Comparison of ENCODE assay signal across 8 mouse cellular contexts in the genomic region with DNA sequence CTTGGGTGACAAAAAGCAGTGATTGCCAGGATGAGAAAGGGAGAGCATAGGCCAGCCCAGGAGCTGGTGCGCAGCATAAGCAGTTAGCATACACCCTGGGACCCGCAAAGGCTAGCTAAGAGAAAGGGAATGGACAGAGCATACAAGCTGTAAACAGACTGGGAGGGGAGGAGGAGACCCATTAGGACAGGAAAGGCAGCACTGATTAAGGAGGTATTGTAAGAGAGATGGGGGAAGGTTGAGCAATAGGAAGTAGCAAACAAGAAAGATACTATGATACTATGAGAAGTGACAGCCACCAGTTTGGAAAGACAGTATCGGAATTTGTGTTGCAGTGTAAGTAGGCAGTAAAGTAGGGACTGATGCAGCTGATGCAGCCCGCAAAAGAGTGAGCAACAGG. TPM values are rescaled to one million over a fixed set of nuclear protein-coding genes. Genes with fewer than 3 reads are reported as not detected.
DNase-seq lines count a peak whose midpoint lies in the region; ATAC-seq and TF ChIP-seq lines count a peak whose summit lies in the region.

No protein-coding gene starts in this region.

- no peaks in the 10 kb centered on the region for H3K27me3 ChIP-seq in liver, adult 2 months (ENCODE audit: control insufficient read depth, insufficient read depth, low read length)
- H3K27me3 ChIP-seq in embryonic facial prominence, embryonic 13.5 days, result no peaks in the 10 kb centered on the region
- no peaks in the 10 kb centered on the region for H3K27me3 ChIP-seq in intestine, embryonic 16.5 days (replicated peaks; ENCODE audit: control insufficient read depth, insufficient read depth, low read length)
- H3K27me3 ChIP-seq in neural tube, embryonic 14.5 days (ENCODE audit: control insufficient read depth, insufficient read depth, low read length), result no peaks in the 10 kb centered on the region

- H3K36me3 ChIP-seq in liver, adult 2 months (ENCODE audit: control insufficient read depth, insufficient read depth, low read length), result no peaks in the 10 kb centered on the region
- H3K36me3 ChIP-seq in embryonic facial prominence, embryonic 13.5 days, result peaks cover 5% of the 10 kb centered on the region
- no peaks in the 10 kb centered on the region for H3K36me3 ChIP-seq in intestine, embryonic 16.5 days (ENCODE audit: control insufficient read depth, insufficient read depth, low read length)
- H3K36me3 ChIP-seq in neural tube, embryonic 14.5 days (ENCODE audit: control insufficient read depth, insufficient read depth, low read length), result no peaks in the 10 kb centered on the region

- TF ChIP-seq CTCF in liver, adult 2 months (IDR thresholded peaks at IDR 0.05; ENCODE audit: low read depth, low read length), result no peak

- H3K4me2 ChIP-seq in embryonic facial prominence, embryonic 13.5 days, result peak overlapping the region; percentile 95
- peak overlapping the region; percentile 93 for H3K4me2 ChIP-seq in intestine, embryonic 16.5 days (ENCODE audit: low read depth, low read length)
- peak overlapping the region; percentile 92 for H3K4me2 ChIP-seq in neural tube, embryonic 14.5 days (ENCODE audit: low read depth, low read length)

- 40% methylated on average over 4 of the region's 4 CpGs for WGBS in liver, adult 2 months
- WGBS in embryonic facial prominence, embryonic 13.5 days, result 44% methylated on average over 4 of the region's 4 CpGs
- 20% methylated on average over 4 of the region's 4 CpGs for WGBS in intestine, embryonic 16.5 days
- 29% methylated on average over 4 of the region's 4 CpGs for WGBS in neural tube, embryonic 14.5 days

- H3K79me2 ChIP-seq in liver, adult 2 months (ENCODE audit: control insufficient read depth, insufficient read depth, low read length), result peaks cover 48% of the 10 kb centered on the region

- no peak for DNase-seq in liver, adult 2 months (ENCODE audit: extremely low read depth, low read depth, low spot score)
- no peak for DNase-seq in liver
- no peak for DNase-seq in urinary bladder, postnatal 10 days (ENCODE audit: low spot score)
- DNase-seq in ovary, postnatal 14 days (ENCODE audit: low spot score), result no peak
- DNase-seq in thymus, adult 18-20 months, result no peak

- ATAC-seq in embryonic facial prominence, embryonic 13.5 days (ENCODE audit: insufficient number of reproducible peaks, insufficient read depth, low FRiP score, low TSS enrichment, low read depth), result no peak
- no peak for ATAC-seq in intestine, embryonic 16.5 days
- no peak for ATAC-seq in neural tube, embryonic 14.5 days (ENCODE audit: low read depth)

- H3K4me3 ChIP-seq in liver, adult 2 months (ENCODE audit: insufficient read depth, low read depth, low read length), result peak overlapping the region; percentile 82
- peak overlapping the region; percentile 78 for H3K4me3 ChIP-seq in embryonic facial prominence, embryonic 13.5 days
- H3K4me3 ChIP-seq in intestine, embryonic 16.5 days (ENCODE audit: low read length), result peak overlapping the region; percentile 74
- peak overlapping the region; percentile 65 for H3K4me3 ChIP-seq in neural tube, embryonic 14.5 days (ENCODE audit: low read depth, low read length)

- H3K27ac ChIP-seq in liver, adult 2 months (replicated peaks; ENCODE audit: insufficient read depth, low read depth, low read length), result no peak overlapping the region
- H3K27ac ChIP-seq in embryonic facial prominence, embryonic 13.5 days, result 0 out of 2 replicates have a peak overlapping the region, but pooled peaks have one; percentile 88
- H3K27ac ChIP-seq in intestine, embryonic 16.5 days (ENCODE audit: low read length), result peak overlapping the region; percentile 86
- no peak overlapping the region for H3K27ac ChIP-seq in neural tube, embryonic 14.5 days (ENCODE audit: low read depth, low read length)

- H3K9me3 ChIP-seq in embryonic facial prominence, embryonic 13.5 days, result no peaks in the 10 kb centered on the region
- no peaks in the 10 kb centered on the region for H3K9me3 ChIP-seq in intestine, embryonic 16.5 days (ENCODE audit: control insufficient read depth, low read length)
- no peaks in the 10 kb centered on the region for H3K9me3 ChIP-seq in neural tube, embryonic 14.5 days (ENCODE audit: control insufficient read depth, low read length)

- peaks cover 23% of the 10 kb centered on the region for H3K4me1 ChIP-seq in liver, adult 2 months (ENCODE audit: control insufficient read depth, insufficient read depth, low read length)
- H3K4me1 ChIP-seq in embryonic facial prominence, embryonic 13.5 days, result peaks cover 33% of the 10 kb centered on the region
- peaks cover 41% of the 10 kb centered on the region for H3K4me1 ChIP-seq in intestine, embryonic 16.5 days (ENCODE audit: control insufficient read depth, insufficient read depth, low read length)
- H3K4me1 ChIP-seq in neural tube, embryonic 14.5 days (ENCODE audit: control insufficient read depth, insufficient read depth, low read length), result peaks cover 24% of the 10 kb centered on the region

- H3K9ac ChIP-seq in liver, adult 2 months (ENCODE audit: low read depth, low read length), result peak overlapping the region; percentile 39
- peak overlapping the region; percentile 96 for H3K9ac ChIP-seq in embryonic facial prominence, embryonic 13.5 days
- peak overlapping the region; percentile 87 for H3K9ac ChIP-seq in intestine, embryonic 16.5 days (ENCODE audit: low read depth, low read length)
- peak overlapping the region; percentile 66 for H3K9ac ChIP-seq in neural tube, embryonic 14.5 days (replicated peaks; ENCODE audit: low read depth, low read length)

- TF ChIP-seq POLR2A in liver, adult 2 months (IDR thresholded peaks at IDR 0.05; ENCODE audit: extremely low read depth, insufficient read depth, low read length), result no peak

RNA-seq across cellular contexts. Expression of gene Mark2, which starts 1.8 kb away (rescaled TPM):
- 4.6 and 7.0 TPM in 2 replicates for total RNA-seq in liver, adult 2 months (2014; rRNA removed)
- 17.2 and 19.8 TPM in 2 replicates for polyA plus RNA-seq in liver, adult 2 months (2012; rRNA removed)
- polyA plus RNA-seq in embryonic facial prominence, embryonic 13.5 days (2015; fragmentation: Nextera tagmentation; extraction: Ambion mirVana), result 42.8 and 47.2 TPM in 2 replicates
- polyA plus RNA-seq in intestine, embryonic 16.5 days (2015; fragmentation: Nextera tagmentation; extraction: Ambion mirVana), result 39.1 and 41.4 TPM in 2 replicates
- polyA plus RNA-seq in neural tube, embryonic 14.5 days (2014; fragmentation: Nextera tagmentation; extraction: Ambion mirVana), result 44.3 and 62.7 TPM in 2 replicates

RNA-seq across cellular contexts. Expression of gene Spindoc, which starts 42.9 kb away (rescaled TPM):
- total RNA-seq in liver, adult 2 months (2014; rRNA removed), result 1.3 and 1.4 TPM in 2 replicates
- 3.0 and 4.4 TPM in 2 replicates for polyA plus RNA-seq in liver, adult 2 months (2012; rRNA removed)
- 30.8 and 42.4 TPM in 2 replicates for polyA plus RNA-seq in embryonic facial prominence, embryonic 13.5 days (2015; fragmentation: Nextera tagmentation; extraction: Ambion mirVana)
- polyA plus RNA-seq in intestine, embryonic 16.5 days (2015; fragmentation: Nextera tagmentation; extraction: Ambion mirVana), result 17.4 and 18.2 TPM in 2 replicates
- polyA plus RNA-seq in neural tube, embryonic 14.5 days (2014; fragmentation: Nextera tagmentation; extraction: Ambion mirVana), result 15.8 and 22.6 TPM in 2 replicates

Comparison
In these comparisons a context has a peak if more than half of its experiments do, and no peak if none do; other contexts are left out.
1. H3K27ac ChIP-seq: peak in embryonic facial prominence, embryonic 13.5 days (single experiment) and intestine, embryonic 16.5 days (single experiment); none in liver, adult 2 months (single experiment) and neural tube, embryonic 14.5 days (single experiment).
2. H3K9ac ChIP-seq: peak in every context shown above with its lines; median percentile 96 in embryonic facial prominence, embryonic 13.5 days; 87 in intestine, embryonic 16.5 days; 66 in neural tube, embryonic 14.5 days; 39 in liver, adult 2 months.
3. Peak in every context shown above with its lines, with median percentiles within 50 percentile points of each other: H3K4me3 ChIP-seq and H3K4me2 ChIP-seq.